Comparison of ENCODE assay signal across 8 mouse cellular contexts in the genomic region with DNA sequence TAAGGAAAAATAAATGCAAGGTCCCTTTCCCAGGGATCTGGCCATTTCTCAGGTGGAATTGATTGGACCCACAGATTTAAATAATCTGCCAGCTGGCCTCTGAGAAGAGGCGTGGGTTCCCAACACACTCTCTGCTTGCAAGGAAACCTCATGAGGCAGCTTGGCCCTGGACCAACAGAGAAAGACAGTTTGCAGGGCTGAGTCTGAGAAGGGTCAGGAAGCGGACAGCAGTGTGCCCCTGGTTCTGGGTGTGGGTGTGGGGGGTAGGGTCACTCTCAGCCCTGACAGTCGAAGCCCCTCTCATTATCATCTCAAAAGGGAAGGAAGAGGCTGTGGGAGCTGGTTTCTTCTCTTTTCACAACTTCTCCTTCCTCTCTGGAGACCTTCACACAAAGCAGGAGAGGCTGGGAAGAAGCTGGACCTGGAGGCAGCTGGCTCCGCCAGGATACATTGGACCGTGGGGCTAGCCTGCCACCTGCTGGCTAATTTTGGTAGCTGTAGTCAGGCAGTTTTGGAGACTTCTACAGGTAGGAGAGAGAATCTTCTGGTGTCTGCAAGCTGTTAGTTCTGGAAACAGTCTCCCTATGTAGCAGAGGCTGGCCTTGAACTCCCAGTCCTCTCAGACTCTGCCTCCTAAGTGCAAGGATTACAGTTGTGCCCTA. TPM values are rescaled to one million over a fixed set of nuclear protein-coding genes. Genes with fewer than 3 reads are reported as not detected.
A peak's percentile ranks its signal among the peaks of the same experiment; 100 is the strongest.
DNase-seq lines count a peak whose midpoint lies in the region; ATAC-seq and TF ChIP-seq lines count a peak whose summit lies in the region.

No protein-coding gene starts in this region.

- H3K4me2 ChIP-seq in intestine, postnatal 0 days (replicated peaks; ENCODE audit: low read depth): 0 out of 2 replicates have a peak overlapping the region, but pooled peaks have one; percentile 17
- no peak overlapping the region for H3K4me2 ChIP-seq in midbrain, embryonic 13.5 days (replicated peaks)

- TF ChIP-seq CTCF in intestine, postnatal 0 days (IDR thresholded peaks at IDR 0.05; ENCODE audit: low read depth): peak; percentile 96
- peak; percentile 74; the same call in 1 of the 2 replicates for TF ChIP-seq CTCF in spleen, adult 2 months (IDR thresholded peaks at IDR 0.05; ENCODE audit: extremely low read depth, insufficient read depth, insufficient read length, insufficient replicate concordance)

- intact Hi-C loops in left cerebral cortex, postnatal 25 days (cut with DNase I): loop anchor here (1.0 to 2.0 kb wide), 2 partner anchors 398 to 495 kb away; no protein-coding TSS in a partner anchor

- H3K9me3 ChIP-seq in intestine, postnatal 0 days (ENCODE audit: control insufficient read depth): no peaks in the 10 kb centered on the region
- no peaks in the 10 kb centered on the region for H3K9me3 ChIP-seq in midbrain, embryonic 13.5 days

- peak; percentile 5 to 13 for DNase-seq in monocyte, adult 2 months (ENCODE audit: low read depth in 1 of 2, low spot score in 2 of 2)
- DNase-seq in embryo, embryonic 9.5 days (ENCODE audit: extremely low spot score): peak; percentile 85
- peak; percentile 83 to 86 for DNase-seq in left cerebral cortex, postnatal 25 days (ENCODE audit: low spot score in 2 of 2)
- DNase-seq in spleen, adult 2 months (ENCODE audit: low read depth in 1 of 2, low spot score in 2 of 2): peak in 1 of 2 experiments; percentile 45

- H3K27ac ChIP-seq in intestine, postnatal 0 days (ENCODE audit: low read depth, low read length): no peak overlapping the region
- no peak overlapping the region for H3K27ac ChIP-seq in midbrain, embryonic 13.5 days
- no peak overlapping the region for H3K27ac ChIP-seq in spleen, adult 2 months (ENCODE audit: insufficient read depth, low read length)

- no peak for TF ChIP-seq POLR2A in spleen, adult 2 months (IDR thresholded peaks at IDR 0.05; ENCODE audit: low read depth, low read length)

- 28% methylated on average over 5 of the region's 5 CpGs for WGBS in intestine, postnatal 0 days
- WGBS in midbrain, embryonic 13.5 days: 23% methylated on average over 5 of the region's 5 CpGs
- WGBS in spleen, adult 2 months: 36% methylated on average over 5 of the region's 5 CpGs

- no peaks in the 10 kb centered on the region for H3K27me3 ChIP-seq in intestine, postnatal 0 days (replicated peaks; ENCODE audit: control insufficient read depth, insufficient read depth, low read length)
- H3K27me3 ChIP-seq in midbrain, embryonic 13.5 days: no peaks in the 10 kb centered on the region
- no peaks in the 10 kb centered on the region for H3K27me3 ChIP-seq in spleen, adult 2 months (ENCODE audit: control insufficient read depth, insufficient read depth, low read length)

- no peaks in the 10 kb centered on the region for H3K36me3 ChIP-seq in intestine, postnatal 0 days (ENCODE audit: control insufficient read depth, insufficient read depth)
- peaks cover 25% of the 10 kb centered on the region for H3K36me3 ChIP-seq in midbrain, embryonic 13.5 days
- no peaks in the 10 kb centered on the region for H3K36me3 ChIP-seq in spleen, adult 2 months (ENCODE audit: control insufficient read depth, insufficient read depth, low read length)

- no peak for ATAC-seq in monocyte, adult 5-6 weeks (replicated peaks; ENCODE audit: insufficient number of reproducible peaks, low FRiP score, low TSS enrichment, poor library complexity, severe bottlenecking)
- peak; percentile 92 for ATAC-seq in granulocyte monocyte progenitor cell, adult 5-6 weeks (replicated peaks; ENCODE audit: poor library complexity, severe bottlenecking)
- peak; percentile 67 for ATAC-seq in intestine, postnatal 0 days
- peak; percentile 90 for ATAC-seq in midbrain, embryonic 13.5 days

- H3K9ac ChIP-seq in intestine, postnatal 0 days (ENCODE audit: low read depth, low read length): no peak overlapping the region
- H3K9ac ChIP-seq in midbrain, embryonic 13.5 days (replicated peaks): no peak overlapping the region

- no peak overlapping the region for H3K4me3 ChIP-seq in intestine, postnatal 0 days (ENCODE audit: low read depth, low read length)
- no peak overlapping the region for H3K4me3 ChIP-seq in midbrain, embryonic 13.5 days (replicated peaks)
- no peak overlapping the region for H3K4me3 ChIP-seq in spleen, adult 2 months (ENCODE audit: extremely low read depth, insufficient read depth, insufficient read length)

- H3K4me1 ChIP-seq in intestine, postnatal 0 days (replicated peaks; ENCODE audit: control insufficient read depth, insufficient read depth, low read length): no peaks in the 10 kb centered on the region
- H3K4me1 ChIP-seq in midbrain, embryonic 13.5 days (replicated peaks): 0 out of 2 replicates have a peak, but pooled peaks cover 7% of the 10 kb centered on the region
- H3K4me1 ChIP-seq in spleen, adult 2 months (ENCODE audit: control insufficient read depth, insufficient read depth, insufficient read length): no peaks in the 10 kb centered on the region

RNA-seq across cellular contexts. Expression of a gene that starts 35.0 kb away (rescaled TPM):
- 0.29 TPM in 1 of 3 replicates, not detected in the others for total RNA-seq in monocyte, adult 5-6 weeks (2017)
- total RNA-seq in granulocyte monocyte progenitor cell, adult 5-6 weeks (2014; fragmentation: Nextera tagmentation): 0.15 and 3.9 TPM in 2 replicates
- total RNA-seq in granulocyte monocyte progenitor cell, adult 5-6 weeks (2017): 0.26 and 0.31 TPM in 2 replicates
- 1.1 and 1.2 TPM in 2 replicates for polyA plus RNA-seq in intestine, postnatal 0 days (2015; fragmentation: Nextera tagmentation; extraction: Ambion mirVana)
- total RNA-seq in left cerebral cortex, postnatal 25 days (2021): 10 to 100 TPM; 26.1 to 31.8 TPM
- 13.4 and 13.8 TPM in 2 replicates for polyA plus RNA-seq in midbrain, embryonic 13.5 days (2015; fragmentation: Nextera tagmentation; extraction: Ambion mirVana)
- 0.05 and 0.18 TPM in 2 replicates for polyA plus RNA-seq in spleen, adult 2 months (2012; rRNA removed)

Comparison
In these comparisons a context has a peak if more than half of its experiments do, and no peak if none do; other contexts are left out.
1. RNA of a gene that starts 35.0 kb away (total RNA-seq): 26.1 to 31.8 TPM in left cerebral cortex, postnatal 25 days; 0.15 to 3.9 TPM in granulocyte monocyte progenitor cell, adult 5-6 weeks and 0.29 TPM in monocyte, adult 5-6 weeks; every median in the first group is over 4 times any median in the second.